Mouse (Mus musculus): ENCODE data around the gene Ndufb10. TPM values are rescaled to one million over a fixed set of nuclear protein-coding genes. Genes with fewer than 3 reads are reported as not detected.
A peak's percentile ranks its signal among the peaks of the same experiment; 100 is the strongest.

Ndufb10 gene
- 100 to 1,000 TPM; 184 to 189 TPM for total RNA-seq (2021)
- long read RNA-seq, experiment 1, transcript Ndufb10-201 (4 exons, 732 nt), result major isoform, 168 of 179 reads
- long read RNA-seq, experiment 1, partial matches to known transcripts, result 0 of 179 reads
- long read RNA-seq, experiment 1, other reads (novel, unspliced or antisense), result 7 of 179 reads
- long read RNA-seq, experiment 2, transcript Ndufb10-204 (2 exons, 430 nt), result minor isoform, 10 of 157 reads
- long read RNA-seq, experiment 2, transcript Ndufb10-201 (4 exons, 732 nt), result major isoform, 131 of 157 reads
- long read RNA-seq, experiment 2, partial matches to known transcripts, result 0 of 157 reads
- long read RNA-seq, experiment 2, other reads (novel, unspliced or antisense), result 12 of 157 reads

GRCm38 (mm10) chr17:24724184-24724583 lies at the start of gene Ndufb10:
Gene Ndufb10 (minus strand): TSS chr17:24724478.
- intact Hi-C loops (cut with DNase I), result no loop called here
- DNase-seq (ENCODE audit: low spot score in 2 of 2), result peak; percentile 97 to 98

DNA sequence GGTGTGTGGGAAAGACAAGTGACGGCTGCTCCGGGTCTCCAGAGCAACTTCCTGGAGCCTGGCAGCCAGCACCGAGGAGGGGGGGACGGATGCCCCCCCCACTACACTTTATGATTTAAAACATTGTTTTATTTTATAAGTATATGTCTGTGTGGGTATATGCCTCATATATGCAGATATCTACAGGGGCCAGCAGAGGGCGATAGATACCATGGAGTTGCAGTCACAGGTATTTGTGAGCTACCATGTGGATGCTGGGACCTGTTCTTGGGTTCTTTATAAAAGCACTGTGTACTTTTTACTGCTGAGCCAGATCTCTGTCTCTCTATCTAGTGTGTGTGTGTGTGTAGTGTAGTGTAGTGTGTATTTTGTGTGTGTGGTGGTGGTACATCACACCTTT lies 49.0 kb upstream of the Ndufb10 start:
- no peak for DNase-seq (ENCODE audit: low spot score in 2 of 2)
- intact Hi-C loops (cut with DNase I), result no loop called here

DNA sequence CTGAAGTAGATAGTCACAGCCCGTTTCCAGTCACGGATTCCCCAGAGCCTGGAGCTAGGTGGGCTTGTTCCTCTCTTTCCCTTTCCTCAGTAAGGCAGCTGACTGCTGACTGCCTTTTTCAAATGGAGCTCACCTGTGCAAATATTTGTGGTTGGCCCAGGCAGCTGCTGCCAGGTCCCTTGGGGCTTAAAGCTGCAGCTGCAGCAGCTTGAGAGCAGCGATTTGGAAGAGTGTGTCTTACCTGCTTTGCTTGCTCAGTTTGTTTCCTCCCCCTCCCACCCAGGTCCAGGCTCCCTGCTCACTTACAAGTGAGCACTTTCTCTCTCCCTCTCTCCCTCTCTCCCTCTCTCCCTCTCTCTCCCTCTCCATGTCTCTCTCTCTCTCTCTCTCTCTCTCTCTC lies 44.9 kb upstream of the Ndufb10 start:
- intact Hi-C loops (cut with DNase I), result no loop called here
- no peak for DNase-seq (ENCODE audit: low spot score in 2 of 2)

- intact Hi-C loops (cut with DNase I), result no loop called here
- DNase-seq (ENCODE audit: low spot score in 2 of 2), result no peak
Observed at GRCm38 (mm10) chr17:24766266-24766875, 42.1 kb upstream of the Ndufb10 start.

GRCm38 (mm10) chr17:24765016-24765905 lies 41.0 kb upstream of the Ndufb10 start:
- no peak for DNase-seq (ENCODE audit: low spot score in 2 of 2)
- intact Hi-C loops (cut with DNase I), result no loop called here

DNA sequence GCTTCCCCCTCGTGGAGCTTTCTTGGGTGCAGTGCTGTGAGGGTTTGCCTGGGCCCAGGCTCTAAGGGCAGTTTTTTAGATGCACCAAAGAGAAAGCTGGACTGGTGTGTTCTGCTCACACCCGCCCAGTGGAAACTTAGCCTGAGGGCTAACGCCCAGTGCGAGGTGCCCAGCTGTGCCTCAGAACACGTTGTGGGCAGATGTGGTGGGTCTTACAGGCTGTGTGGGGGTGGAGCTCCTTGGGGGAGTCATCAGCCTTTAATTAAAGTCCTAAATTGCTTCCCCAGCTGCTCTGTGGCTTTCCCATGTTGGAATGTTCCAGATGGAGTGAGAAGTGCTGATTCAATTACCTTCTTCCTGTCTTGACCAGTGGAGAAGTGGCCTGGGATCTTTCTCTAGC lies 36.8 kb upstream of the Ndufb10 start:
- no peak for DNase-seq (ENCODE audit: low spot score in 2 of 2)
- intact Hi-C loops (cut with DNase I), result no loop called here

- intact Hi-C loops (cut with DNase I), result no loop called here
- no peak for DNase-seq (ENCODE audit: low spot score in 2 of 2)
Observed at GRCm38 (mm10) chr17:24757394-24757793, 33.1 kb upstream of the Ndufb10 start.

- intact Hi-C loops (cut with DNase I), result no loop called here
- DNase-seq (ENCODE audit: low spot score in 2 of 2), result no peak
Observed at GRCm38 (mm10) chr17:24752415-24753394, 28.4 kb upstream of the Ndufb10 start, which contains the start of gene Hs3st6. Gene Hs3st6 (plus strand): TSS chr17:24752988.

GRCm38 (mm10) chr17:24751528-24751927 lies 27.2 kb upstream of the Ndufb10 start:
- DNase-seq (ENCODE audit: low spot score in 2 of 2), result no peak
- intact Hi-C loops (cut with DNase I), result no loop called here

DNA sequence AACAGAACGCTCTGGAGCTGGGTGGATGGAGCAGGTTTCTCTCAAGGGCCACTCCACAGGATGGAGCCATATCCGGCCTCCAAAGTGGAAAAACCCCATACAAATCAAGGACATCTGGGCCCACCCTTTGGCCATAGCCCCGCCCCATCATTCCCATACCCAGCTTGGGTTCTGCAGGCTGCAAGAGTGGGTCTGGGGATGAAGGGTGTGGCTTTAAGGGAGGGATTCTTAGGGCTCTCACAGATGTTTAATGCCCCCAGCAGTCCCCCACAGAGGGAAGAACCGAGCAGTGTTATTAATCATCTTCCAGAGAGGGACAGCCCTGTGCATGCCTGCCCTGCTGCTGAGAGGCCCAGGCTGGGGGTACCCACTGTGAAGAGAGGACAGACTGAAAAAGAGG lies 22.7 kb upstream of the Ndufb10 start:
- intact Hi-C loops (cut with DNase I), result loop anchor here (5.0 kb wide), 1 partner anchor 135 kb away; no protein-coding TSS in a partner anchor
- DNase-seq (ENCODE audit: low spot score in 2 of 2), result no peak

GRCm38 (mm10) chr17:24745526-24746497 lies 21.5 kb upstream of the Ndufb10 start:
- intact Hi-C loops (cut with DNase I), result loop anchor here (2.0 to 5.0 kb wide), 2 partner anchors 73 to 136 kb away; no protein-coding TSS in a partner anchor
- peak; percentile 91 for DNase-seq (ENCODE audit: low spot score in 2 of 2)

- DNase-seq (ENCODE audit: low spot score in 2 of 2), result no peak
- intact Hi-C loops (cut with DNase I), result loop anchor here (2.0 kb wide), 1 partner anchor 74 kb away; no protein-coding TSS in a partner anchor
Observed at GRCm38 (mm10) chr17:24744381-24744780, 20.1 kb upstream of the Ndufb10 start.

DNA sequence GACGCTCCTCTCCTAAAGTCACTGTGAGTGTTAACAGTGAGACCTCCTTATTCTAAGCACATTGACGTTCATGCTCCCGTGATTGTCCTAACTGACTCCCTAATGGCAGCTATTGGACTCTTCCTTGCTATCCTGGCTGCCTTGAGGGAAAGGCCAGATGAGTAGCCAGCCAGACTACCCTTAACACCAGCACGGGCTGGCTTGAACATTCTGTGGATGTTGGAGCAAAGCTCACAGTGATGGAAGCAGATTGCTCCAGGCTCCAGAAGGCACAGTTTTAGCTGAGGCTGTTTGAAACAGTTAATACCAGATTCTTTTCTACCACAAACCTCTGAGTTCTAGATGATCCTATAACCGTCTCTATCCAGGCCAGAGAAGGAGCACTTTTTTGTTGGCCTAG lies 19.6 kb upstream of the Ndufb10 start:
- no peak for DNase-seq (ENCODE audit: low spot score in 2 of 2)
- intact Hi-C loops (cut with DNase I), result loop anchor here (2.0 kb wide), 1 partner anchor 75 kb away; no protein-coding TSS in a partner anchor

DNA sequence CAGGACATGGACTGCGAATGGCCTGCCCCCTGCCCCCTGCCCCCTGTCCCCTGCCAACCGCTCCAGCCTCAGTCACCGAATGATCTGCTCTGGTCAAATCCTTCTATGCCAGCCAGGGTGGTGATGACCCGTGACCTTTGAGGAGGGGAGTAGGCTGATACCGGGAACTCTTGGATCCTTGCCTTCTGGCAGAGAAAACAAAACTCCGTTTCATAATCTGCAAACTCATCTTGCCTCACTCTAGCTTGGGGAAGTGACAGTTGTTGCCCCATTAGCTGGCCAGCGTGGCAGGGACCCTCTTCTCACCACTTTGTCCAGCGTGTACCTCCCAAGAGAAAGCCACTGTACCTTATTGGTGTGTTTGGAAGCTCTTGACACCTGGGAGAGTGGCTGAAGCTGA lies 18.0 kb upstream of the Ndufb10 start:
- no peak for DNase-seq (ENCODE audit: low spot score in 2 of 2)
- intact Hi-C loops (cut with DNase I), result no loop called here

DNA sequence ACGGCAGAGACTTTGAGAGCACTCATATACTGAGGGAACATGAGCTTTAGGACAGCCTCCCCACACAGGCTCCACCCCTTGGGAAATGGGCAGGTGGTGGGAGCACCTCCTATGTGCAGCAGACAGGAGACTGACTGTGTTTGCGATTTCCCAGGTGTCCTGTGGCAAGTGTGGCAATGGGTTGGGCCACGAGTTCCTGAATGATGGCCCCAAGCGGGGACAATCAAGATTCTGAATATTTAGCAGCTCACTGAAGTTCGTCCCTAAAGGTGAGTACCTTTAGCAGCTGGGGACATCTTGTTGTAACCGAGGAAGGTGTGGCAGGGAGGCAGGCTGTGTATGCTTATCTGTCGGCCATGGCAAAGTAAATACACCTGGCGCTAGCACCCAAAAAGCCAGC lies 15.6 kb upstream of the Ndufb10 start:
- intact Hi-C loops (cut with DNase I), result no loop called here

DNA sequence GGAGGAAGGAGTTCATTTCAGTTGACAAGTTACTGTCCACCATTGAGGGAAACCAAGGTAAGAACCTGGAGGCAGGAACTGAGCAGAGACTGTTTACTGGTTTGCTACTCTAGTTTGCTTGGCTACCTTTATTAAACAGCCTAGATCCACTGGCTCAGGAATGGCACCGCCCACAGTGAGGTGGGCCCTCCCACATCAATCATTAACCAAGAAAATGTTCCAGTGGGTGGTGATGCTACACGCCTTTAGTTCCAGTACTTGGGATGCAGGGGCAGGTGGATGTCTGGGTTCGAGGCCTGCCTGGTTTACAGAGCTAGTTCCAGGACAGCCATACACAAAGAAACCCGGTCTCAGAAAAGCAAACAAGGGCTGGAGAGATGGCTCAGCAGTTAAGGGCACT lies 14.0 kb upstream of the Ndufb10 start:
- no peak for DNase-seq (ENCODE audit: low spot score in 2 of 2)
- intact Hi-C loops (cut with DNase I), result no loop called here

More for the DNA sequence above, 15.6 kb upstream of the Ndufb10 start:
- DNase-seq (ENCODE audit: low spot score in 2 of 2), result no peak

DNA sequence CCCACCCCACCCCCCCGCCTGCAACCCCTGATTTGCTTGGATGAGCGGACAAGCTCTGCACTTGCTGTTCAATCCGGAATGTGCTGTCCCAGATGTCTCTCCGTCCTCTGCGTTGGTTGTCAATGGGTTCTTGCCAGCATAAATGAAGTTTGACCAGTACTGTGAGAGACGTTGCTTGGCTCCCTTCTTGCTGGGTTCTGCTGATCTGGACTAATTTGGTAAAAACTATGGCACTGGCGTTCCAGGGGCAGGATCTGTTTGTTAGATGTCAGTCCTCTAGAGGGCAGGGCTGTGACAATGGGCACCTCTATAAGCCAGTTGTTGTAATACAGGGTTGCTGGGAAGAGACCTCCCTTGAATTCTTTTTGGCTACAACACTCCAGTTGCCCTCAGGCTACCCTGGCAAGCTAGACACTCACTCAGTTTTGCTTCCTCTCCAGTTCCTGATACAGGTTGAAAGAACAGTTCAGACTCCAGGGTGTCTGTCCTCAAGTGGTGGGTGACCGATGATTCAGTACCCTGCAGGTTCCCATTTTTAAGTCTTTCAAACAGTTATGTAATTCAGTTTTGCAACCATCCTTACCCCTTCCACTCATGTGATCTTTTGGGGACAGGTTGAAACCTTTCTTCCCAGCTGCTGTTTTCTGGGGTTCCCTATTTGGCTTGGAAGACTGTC lies 13.0 kb upstream of the Ndufb10 start:
- intact Hi-C loops (cut with DNase I), result no loop called here
- no peak for DNase-seq (ENCODE audit: low spot score in 2 of 2)

All from left cerebral cortex, postnatal 14 days (tissue).